Mouse (Mus musculus) layer of hippocampus, adult 2 months (tissue): ENCODE measurements around the gene Pabpc5. TPM values are rescaled to one million over a fixed set of nuclear protein-coding genes. Genes with fewer than 3 reads are reported as not detected.
A peak's percentile ranks its signal among the peaks of the same experiment; 100 is the strongest.

ENCODE experiments used
- DNase-seq, 2 experiments: peaks; one replicate each; pipeline ENCODE4 v3.0.0; 2022; ENCODE audit warnings: low spot score in 2 of 2
- H3K27ac ChIP-seq: fragments of 200-600 bp; 2 replicates; pipeline ENCODE4 v1.8.1; 2022
- H3K4me3 ChIP-seq: fragments of 200-600 bp; 2 replicates; pipeline ENCODE4 v1.8.1; 2022; ENCODE audit warnings: mild to moderate bottlenecking
- CTCF ChIP-seq: fragments of 200-600 bp; conservative IDR thresholded peaks from 2 replicates; pipeline ENCODE4 v1.8.1; 2022; ENCODE audit warnings: antibody characterized with exemption, mild to moderate bottlenecking, moderate library complexity
- long read RNA-seq, 2 experiments: library from polyadenylated mRNA; stranded (forward); transcript quantifications; one replicate each; pipeline ENCODE4 v2.0.0; 2021; ENCODE audit warnings: borderline mapping rate in 2 of 2
- total RNA-seq, 2 experiments: library from RNA; stranded (reverse); gene quantifications; 2 replicates each; pipeline ENCODE4 v1.2.3; 2021

The Pabpc5 gene
- 1 to 10 TPM; 5.2 to 5.6 TPM for total RNA-seq
- long read RNA-seq, experiment 1, result 0 reads
- long read RNA-seq, experiment 2, partial matches to known transcripts, result 0 of 2 reads
- long read RNA-seq, experiment 2, other reads (novel, unspliced or antisense), result 1 of 2 reads

DNA sequence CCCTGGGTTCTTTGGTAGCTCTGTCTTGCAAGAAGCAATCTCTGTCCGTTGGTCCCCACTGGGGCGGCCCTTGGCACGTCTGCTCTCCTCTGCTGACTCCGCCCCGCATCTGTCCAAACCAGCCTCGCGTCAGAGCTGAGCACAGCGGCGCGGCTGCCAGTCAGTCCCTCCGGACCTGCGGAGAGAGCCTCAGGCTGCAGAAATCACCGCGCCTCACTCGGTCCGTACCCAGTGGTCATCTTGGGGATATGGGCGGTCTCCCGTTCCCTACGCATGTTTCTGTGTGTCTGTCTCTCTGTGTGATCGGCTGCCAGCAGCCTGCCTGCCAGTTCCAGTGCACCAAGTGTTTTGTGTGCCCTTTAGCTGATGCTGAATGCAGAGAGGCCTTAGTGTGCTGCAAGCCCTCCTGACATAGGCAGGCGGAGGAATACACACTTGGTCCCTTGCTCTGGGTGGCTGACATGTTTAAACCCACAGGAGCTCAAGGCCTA, at the start of gene Pabpc5:
Gene Pabpc5, plus strand, starts transcription at position 116 of the 491 bp plus-strand sequence.
- Histone ChIP-seq H3K27ac (peak within 1 kb of the TSS; percentile 92), H3K4me3 (peak within 1 kb of the TSS; percentile 61)
- TF ChIP-seq CTCF, result no peak
- DNase-seq, result peak; percentile 48 to 61

DNA sequence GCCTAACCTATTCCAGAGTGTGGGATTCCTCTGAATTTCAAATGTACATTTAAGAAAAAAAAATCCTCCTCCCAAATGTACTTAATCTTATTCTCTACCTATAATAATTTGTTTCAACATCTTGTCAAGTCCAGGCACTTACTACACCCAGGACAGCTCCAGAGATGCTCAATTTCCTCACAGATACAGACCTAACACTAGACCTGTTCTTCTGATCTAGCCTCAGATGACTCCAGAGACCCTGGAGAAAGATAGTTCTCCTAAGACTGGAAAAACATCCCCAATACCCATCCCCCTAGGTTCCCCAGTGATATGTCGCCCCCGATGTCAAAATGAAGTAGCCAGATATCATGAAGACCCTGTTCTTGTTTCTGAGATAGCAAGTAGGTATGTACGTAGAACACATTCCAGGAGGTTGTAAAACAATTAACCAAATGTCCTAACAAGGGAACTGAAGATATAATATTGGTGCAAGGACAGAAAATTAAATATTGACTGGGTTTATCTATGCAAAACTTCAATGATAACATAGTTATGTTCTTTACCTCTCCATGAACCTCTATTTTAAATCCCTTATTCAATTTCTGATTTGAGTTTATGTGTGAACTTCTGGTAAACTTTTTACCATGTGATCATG, 39.9 kb upstream of the Pabpc5 start:
- Histone ChIP-seq H3K4me3 (no peak overlapping the region), H3K27ac (no peak overlapping the region)
- TF ChIP-seq CTCF, result no peak
- DNase-seq, result no peak

DNA sequence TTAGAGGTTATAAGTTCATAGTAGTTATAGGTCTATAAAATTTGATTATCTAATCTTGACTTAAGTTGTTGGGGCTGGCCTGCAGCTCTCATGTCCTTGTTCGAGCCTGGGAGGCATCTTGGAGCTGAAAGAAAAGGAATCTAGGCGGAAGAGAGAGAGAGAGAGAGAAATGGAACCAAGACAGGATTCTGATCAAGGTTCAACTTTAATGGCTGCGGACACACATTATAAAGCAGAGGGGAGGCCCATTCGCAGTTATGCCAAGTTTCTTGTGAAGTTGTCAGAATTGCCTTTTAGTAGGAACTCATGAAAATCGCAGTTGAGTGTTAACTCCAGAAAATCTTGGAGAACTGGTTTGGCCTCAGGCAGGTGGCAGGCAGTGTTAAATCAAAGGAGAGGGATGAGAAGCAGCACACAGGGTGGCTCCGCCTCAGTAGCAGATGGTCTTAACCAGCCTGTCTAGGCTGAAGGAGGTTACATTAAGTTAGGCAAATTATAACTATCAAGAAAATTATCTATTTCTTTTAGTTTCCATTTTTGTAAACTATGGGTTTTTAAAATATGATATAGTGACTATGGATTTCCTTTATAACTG, 38.6 kb upstream of the Pabpc5 start:
- Histone ChIP-seq H3K27ac (no peak overlapping the region), H3K4me3 (no peak overlapping the region)
- no peak for DNase-seq
- no peak for TF ChIP-seq CTCF

DNA sequence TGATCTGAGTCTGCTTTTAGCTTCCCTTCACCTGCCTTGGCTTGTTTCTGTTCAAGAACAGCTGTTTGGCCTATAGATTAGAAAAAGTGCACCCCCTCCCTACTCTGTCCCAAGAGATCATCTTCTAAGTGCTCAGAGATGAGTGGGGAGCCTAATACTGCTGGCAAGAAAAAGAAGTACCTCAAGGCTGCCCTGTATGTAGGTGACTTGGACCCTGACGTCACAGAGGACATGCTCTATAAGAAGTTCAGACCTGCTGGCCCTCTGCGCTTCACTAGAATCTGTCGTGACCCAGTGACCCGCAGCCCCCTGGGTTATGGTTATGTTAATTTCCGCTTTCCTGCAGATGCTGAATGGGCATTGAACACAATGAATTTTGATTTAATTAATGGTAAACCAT, 856 bp downstream of the Pabpc5 start:
- peak overlapping the region; percentile 61 for H3K4me3 ChIP-seq
- H3K27ac ChIP-seq, result peak overlapping the region; percentile 92
- no peak for TF ChIP-seq CTCF
- DNase-seq, result no peak
